8 mouse cellular contexts compared by ENCODE assay signal in the genomic region with DNA sequence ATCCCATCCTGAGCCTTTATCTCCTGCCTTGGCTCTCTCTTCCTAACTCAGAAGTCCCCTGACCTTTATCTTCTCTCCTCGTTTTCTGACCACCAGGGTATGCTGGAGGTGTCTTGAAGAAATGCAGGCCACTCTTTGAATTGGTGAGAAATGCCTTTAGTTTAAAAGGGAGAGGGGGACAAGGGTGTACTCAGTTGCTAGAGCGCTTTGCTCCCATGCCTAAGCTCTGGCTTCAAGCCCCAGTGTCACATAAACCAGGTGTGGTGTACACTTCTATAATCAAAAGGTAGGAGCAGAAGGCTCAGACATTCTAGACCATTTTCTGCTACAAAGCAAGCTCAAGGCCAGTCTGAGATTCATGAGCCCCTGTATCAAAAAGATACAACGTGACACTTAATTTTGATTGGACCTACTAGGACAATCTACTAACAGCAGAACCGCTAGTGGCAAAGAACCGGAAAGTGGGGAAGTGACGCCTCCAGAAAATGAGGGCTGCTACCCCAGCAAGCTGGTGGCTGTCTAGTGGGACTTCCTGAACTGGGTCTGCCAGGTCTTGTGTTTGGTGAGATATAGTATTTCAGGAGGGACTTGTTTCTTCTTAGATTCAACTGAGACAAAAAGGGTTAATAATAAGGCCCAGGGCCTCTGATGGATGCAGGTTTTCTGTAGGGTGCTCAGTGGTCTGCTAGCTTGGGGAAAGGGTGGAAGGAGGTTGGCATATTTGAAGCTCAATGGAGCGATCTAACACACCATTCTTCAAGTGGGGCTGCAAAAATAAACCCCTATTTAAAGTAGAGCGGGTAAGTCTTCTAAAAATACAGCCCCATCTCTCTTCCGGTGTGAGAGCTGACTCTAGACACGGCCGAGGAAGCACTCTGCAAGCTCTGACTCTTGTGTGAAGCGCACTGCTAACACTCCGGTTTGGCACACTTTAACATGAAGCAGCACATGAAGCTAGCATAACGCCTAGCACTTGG.
A peak's percentile ranks its signal among the peaks of the same experiment; 100 is the strongest.
DNase-seq lines count a peak whose midpoint lies in the region; ATAC-seq and TF ChIP-seq lines count a peak whose summit lies in the region.

No protein-coding gene starts in this region.

- no peaks in the 10 kb centered on the region for H3K36me3 ChIP-seq in forebrain, embryonic 13.5 days (ENCODE audit: poor library complexity, severe bottlenecking)
- no peaks in the 10 kb centered on the region for H3K36me3 ChIP-seq in liver, embryonic 13.5 days
- H3K36me3 ChIP-seq in spleen, adult 2 months (ENCODE audit: control insufficient read depth, insufficient read depth, low read length) = no peaks in the 10 kb centered on the region

- H3K4me3 ChIP-seq in layer of hippocampus, adult 2 months = no peak overlapping the region
- peak overlapping the region; percentile 26; the same call in 1 of the 2 replicates for H3K4me3 ChIP-seq in forebrain, embryonic 13.5 days
- H3K4me3 ChIP-seq in liver, embryonic 13.5 days (replicated peaks) = peak overlapping the region; percentile 34; the same call in 1 of the 2 replicates
- peak overlapping the region; percentile 72; the same call in 1 of the 2 replicates for H3K4me3 ChIP-seq in spleen, adult 2 months (ENCODE audit: extremely low read depth, insufficient read depth, insufficient read length)

- no peaks in the 10 kb centered on the region for H3K9me3 ChIP-seq in forebrain, embryonic 13.5 days (replicated peaks)
- no peaks in the 10 kb centered on the region for H3K9me3 ChIP-seq in liver, embryonic 13.5 days (replicated peaks)

- TF ChIP-seq CTCF in layer of hippocampus, adult 2 months (conservative IDR thresholded peaks at IDR 0.05) = no peak
- TF ChIP-seq CTCF in spleen, adult 2 months (IDR thresholded peaks at IDR 0.05; ENCODE audit: extremely low read depth, insufficient read depth, insufficient read length, insufficient replicate concordance) = no peak

- peak overlapping the region; percentile 60; the same call in 1 of the 2 replicates for H3K9ac ChIP-seq in forebrain, embryonic 13.5 days
- no peak overlapping the region for H3K9ac ChIP-seq in liver, embryonic 13.5 days

- H3K27me3 ChIP-seq in forebrain, embryonic 13.5 days = peaks cover 17% of the 10 kb centered on the region
- peaks cover 55% of the 10 kb centered on the region for H3K27me3 ChIP-seq in liver, embryonic 13.5 days
- no peaks in the 10 kb centered on the region for H3K27me3 ChIP-seq in spleen, adult 2 months (ENCODE audit: control insufficient read depth, insufficient read depth, low read length)

- no peak for DNase-seq in layer of hippocampus, adult 2 months (ENCODE audit: low spot score in 2 of 2)
- DNase-seq in layer of hippocampus, adult 18-20 months (ENCODE audit: low spot score in 2 of 2) = no peak
- no peak for DNase-seq in liver, embryonic 13.5 days
- DNase-seq in spleen, adult 2 months (ENCODE audit: low read depth in 1 of 2, low spot score in 2 of 2) = peak; percentile 59 to 70
- DNase-seq in gastrocnemius, postnatal 4 days (ENCODE audit: low spot score in 2 of 2) = no peak
- DNase-seq in ovary, postnatal 10 days (ENCODE audit: low spot score) = no peak
- no peak for DNase-seq in right cerebral cortex, adult 2 months (ENCODE audit: low spot score in 2 of 2)

- H3K4me2 ChIP-seq in forebrain, embryonic 13.5 days = peak overlapping the region; percentile 89
- H3K4me2 ChIP-seq in liver, embryonic 13.5 days = peak overlapping the region; percentile 73

- peak; percentile 30; the same call in 1 of the 2 replicates for TF ChIP-seq POLR2A in spleen, adult 2 months (IDR thresholded peaks at IDR 0.05; ENCODE audit: low read depth, low read length)

- H3K4me1 ChIP-seq in forebrain, embryonic 13.5 days = peaks cover 23% of the 10 kb centered on the region
- peaks cover 44% of the 10 kb centered on the region for H3K4me1 ChIP-seq in liver, embryonic 13.5 days (replicated peaks)
- H3K4me1 ChIP-seq in spleen, adult 2 months (ENCODE audit: control insufficient read depth, insufficient read depth, insufficient read length) = peaks cover 46% of the 10 kb centered on the region

- peak overlapping the region; percentile 96 for H3K27ac ChIP-seq in layer of hippocampus, adult 2 months
- no peak overlapping the region for H3K27ac ChIP-seq in forebrain, embryonic 13.5 days
- peak overlapping the region; percentile 69; the same call in 1 of the 2 replicates for H3K27ac ChIP-seq in liver, embryonic 13.5 days
- peak overlapping the region; percentile 96 for H3K27ac ChIP-seq in spleen, adult 2 months (ENCODE audit: insufficient read depth, low read length)

- ATAC-seq in forebrain, embryonic 13.5 days = no peak; the same call in 1 of the 2 replicates
- ATAC-seq in liver, embryonic 13.5 days (ENCODE audit: low read depth) = no peak

- 73% methylated on average over 14 of the region's 14 CpGs for WGBS in forebrain, embryonic 13.5 days
- 16% methylated on average over 14 of the region's 14 CpGs for WGBS in liver, embryonic 13.5 days (ENCODE audit: insufficient replicate concordance)
- 6% methylated on average over 14 of the region's 14 CpGs for WGBS in spleen, adult 2 months

Comparison
In these comparisons a context has a peak if more than half of its experiments do, and no peak if none do; other contexts are left out.
1. DNase-seq: peak in spleen, adult 2 months (2 of 2); none in layer of hippocampus, adult 2 months (0 of 2), layer of hippocampus, adult 18-20 months (0 of 2), liver, embryonic 13.5 days (single experiment), gastrocnemius, postnatal 4 days (0 of 2), ovary, postnatal 10 days (single experiment) and right cerebral cortex, adult 2 months (0 of 2).